Mouse (Mus musculus) G1E (cell line): ENCODE data around the gene Cd7.

ENCODE experiments used
- CTCF ChIP-seq: IDR thresholded peaks from 2 replicates; pipeline ENCODE4 v1.5.1; 2012; ENCODE audit warnings: low read depth, low read length, inconsistent platforms, mixed read lengths
- GATA1 ChIP-seq: IDR thresholded peaks from 2 replicates; pipeline ENCODE4 v1.6.1; 2012; ENCODE audit warnings: borderline replicate concordance, low read length, inconsistent platforms, mixed read lengths
- GATA2 ChIP-seq: IDR thresholded peaks from 2 replicates; pipeline ENCODE4 v1.6.1; 2012; ENCODE audit warnings: low read depth, low read length, inconsistent platforms, borderline replicate concordance
- POLR2AphosphoS5 ChIP-seq: IDR thresholded peaks from 2 replicates; pipeline ENCODE4 v1.6.1; 2012; ENCODE audit warnings: low read depth, low read length, inconsistent platforms; ENCODE audit not compliant: insufficient replicate concordance
- TAL1 ChIP-seq: conservative IDR thresholded peaks from 2 replicates; pipeline ENCODE4 v1.6.1; 2012; ENCODE audit warnings: low read depth, low read length, inconsistent platforms, mixed read lengths

DNA sequence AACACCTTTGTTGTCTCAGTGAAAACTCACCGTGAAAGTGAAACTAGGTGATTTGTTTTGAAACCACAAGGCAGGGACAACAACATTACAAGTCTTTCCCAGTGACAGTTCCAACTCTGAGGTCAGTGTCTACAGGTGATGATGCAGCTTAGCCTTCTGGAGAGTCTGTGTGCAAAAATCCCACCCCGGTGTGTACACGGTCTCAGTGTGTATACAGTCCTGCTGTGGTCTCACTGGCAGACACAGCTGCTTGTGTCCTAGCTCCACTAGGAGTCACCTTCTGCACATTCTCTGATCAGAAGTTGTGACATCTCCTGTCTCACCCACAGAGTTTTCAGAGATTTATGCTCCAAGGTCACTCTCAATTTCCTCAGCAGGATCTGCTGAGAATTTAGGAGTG lies 25.0 kb upstream of the Cd7 start:
- TF ChIP-seq CTCF (no peak), TAL1 (no peak), GATA2 (no peak), GATA1 (no peak), POLR2AphosphoS5 (no peak)
